Mouse (Mus musculus): ENCODE measurements around the gene Fam173b. TPM values are rescaled to one million over a fixed set of nuclear protein-coding genes. Genes with fewer than 3 reads are reported as not detected.
"Not testable (repeated sequence)": the region's sequence is repeated elsewhere in the genome, so short reads cannot be mapped to it uniquely, and the experiment has no call there.

Gene Fam173b
- polyA plus RNA-seq, 1 experiment from 2014 or later, result 12.7 TPM

GRCm38 (mm10) chr15:31569325-31570022, 32.2 kb upstream of the Fam173b start:
- Histone ChIP-seq H3K9ac (no peak overlapping the region), H3K4me3 (no peak overlapping the region), H3K27ac (replicated peaks) (no peak overlapping the region), H3K36me3 (no peaks in the 10 kb centered on the region), H3K4me2 (peak overlapping the region; percentile 61), H3K9me3 (no peaks in the 10 kb centered on the region), H3K4me1 (peaks cover 25% of the 10 kb centered on the region), H3K27me3 (replicated peaks) (no peaks in the 10 kb centered on the region)
- no peak for ATAC-seq (ENCODE audit: extremely low read depth, insufficient number of reproducible peaks, low FRiP score, low TSS enrichment)
- WGBS, result 50% methylated on average over 9 of the region's 9 CpGs

GRCm38 (mm10) chr15:31570959-31571358, 30.7 kb upstream of the Fam173b start:
- H3K4me2 ChIP-seq, result no peak overlapping the region
- no peak for ATAC-seq (ENCODE audit: extremely low read depth, insufficient number of reproducible peaks, low FRiP score, low TSS enrichment)
- H3K36me3 ChIP-seq, result no peaks in the 10 kb centered on the region
- H3K4me3 ChIP-seq, result no peak overlapping the region
- no peaks in the 10 kb centered on the region for H3K27me3 ChIP-seq (replicated peaks)
- WGBS, result 80% methylated on average over 8 of the region's 8 CpGs
- H3K9me3 ChIP-seq, result no peaks in the 10 kb centered on the region
- no peak overlapping the region for H3K27ac ChIP-seq (replicated peaks)
- H3K9ac ChIP-seq, result no peak overlapping the region
- peaks cover 21% of the 10 kb centered on the region for H3K4me1 ChIP-seq

GRCm38 (mm10) chr15:31571906-31572722, 29.5 kb upstream of the Fam173b start:
- H3K27me3 ChIP-seq (replicated peaks), result no peaks in the 10 kb centered on the region
- no peak overlapping the region for H3K27ac ChIP-seq (replicated peaks)
- H3K4me2 ChIP-seq, result no peak overlapping the region
- H3K9me3 ChIP-seq, result no peaks in the 10 kb centered on the region
- H3K4me1 ChIP-seq, result peaks cover 21% of the 10 kb centered on the region
- no peak for ATAC-seq (ENCODE audit: extremely low read depth, insufficient number of reproducible peaks, low FRiP score, low TSS enrichment)
- 77% methylated on average over 16 of the region's 16 CpGs for WGBS
- H3K9ac ChIP-seq, result no peak overlapping the region
- no peak overlapping the region for H3K4me3 ChIP-seq
- no peaks in the 10 kb centered on the region for H3K36me3 ChIP-seq

GRCm38 (mm10) chr15:31573287-31573686, 28.4 kb upstream of the Fam173b start:
- Histone ChIP-seq H3K36me3 (no peaks in the 10 kb centered on the region), H3K27ac (replicated peaks) (no peak overlapping the region), H3K4me1 (peaks cover 16% of the 10 kb centered on the region), H3K9ac (no peak overlapping the region), H3K4me3 (no peak overlapping the region), H3K9me3 (no peaks in the 10 kb centered on the region), H3K4me2 (no peak overlapping the region), H3K27me3 (replicated peaks) (no peaks in the 10 kb centered on the region)
- ATAC-seq (ENCODE audit: extremely low read depth, insufficient number of reproducible peaks, low FRiP score, low TSS enrichment), result no peak
- 49% methylated on average over 4 of the region's 4 CpGs for WGBS

GRCm38 (mm10) chr15:31573692-31574091, 28.0 kb upstream of the Fam173b start:
- no peak overlapping the region for H3K27ac ChIP-seq (replicated peaks)

GRCm38 (mm10) chr15:31576076-31576475, 25.6 kb upstream of the Fam173b start:
- no peak overlapping the region for H3K27ac ChIP-seq (replicated peaks)
- no peaks in the 10 kb centered on the region for H3K9me3 ChIP-seq
- H3K4me2 ChIP-seq, result no peak overlapping the region
- no peaks in the 10 kb centered on the region for H3K36me3 ChIP-seq
- no peak overlapping the region for H3K4me3 ChIP-seq
- WGBS, result 67% methylated on average over 5 of the region's 5 CpGs
- no peaks in the 10 kb centered on the region for H3K4me1 ChIP-seq
- no peak overlapping the region for H3K9ac ChIP-seq
- no peak for ATAC-seq (ENCODE audit: extremely low read depth, insufficient number of reproducible peaks, low FRiP score, low TSS enrichment)
- H3K27me3 ChIP-seq (replicated peaks), result no peaks in the 10 kb centered on the region

More at GRCm38 (mm10) chr15:31573692-31574091, 28.0 kb upstream of the Fam173b start:
- Histone ChIP-seq H3K4me1 (peaks cover 12% of the 10 kb centered on the region), H3K9ac (no peak overlapping the region), H3K4me2 (no peak overlapping the region), H3K4me3 (no peak overlapping the region), H3K9me3 (no peaks in the 10 kb centered on the region), H3K27me3 (replicated peaks) (no peaks in the 10 kb centered on the region), H3K36me3 (no peaks in the 10 kb centered on the region)
- ATAC-seq (ENCODE audit: extremely low read depth, insufficient number of reproducible peaks, low FRiP score, low TSS enrichment), result no peak

- H3K4me2 ChIP-seq; H3K27ac ChIP-seq (replicated peaks); H3K27me3 ChIP-seq (replicated peaks); H3K9ac ChIP-seq; H3K4me3 ChIP-seq; H3K36me3 ChIP-seq; ATAC-seq (ENCODE audit: extremely low read depth, insufficient number of reproducible peaks, low FRiP score, low TSS enrichment); H3K9me3 ChIP-seq: not testable (repeated sequence)
- 90% methylated on average over 2 of the region's 2 CpGs for WGBS
- H3K4me1 ChIP-seq, result peaks cover 11% of the 10 kb centered on the region
Observed at GRCm38 (mm10) chr15:31581086-31581485, 20.6 kb upstream of the Fam173b start.

- 81% methylated on average over 13 of the region's 13 CpGs for WGBS
- no peak overlapping the region for H3K9ac ChIP-seq
- peaks cover 2% of the 10 kb centered on the region; the same call in 1 of the 2 replicates for H3K36me3 ChIP-seq
- H3K27me3 ChIP-seq (replicated peaks), result no peaks in the 10 kb centered on the region
- H3K4me3 ChIP-seq, result no peak overlapping the region
- H3K4me1 ChIP-seq, result peaks cover 15% of the 10 kb centered on the region
- ATAC-seq (ENCODE audit: extremely low read depth, insufficient number of reproducible peaks, low FRiP score, low TSS enrichment), result no peak
- no peaks in the 10 kb centered on the region for H3K9me3 ChIP-seq
- H3K4me2 ChIP-seq, result no peak overlapping the region
- H3K27ac ChIP-seq (replicated peaks), result no peak overlapping the region
Observed at GRCm38 (mm10) chr15:31583304-31584085, 18.2 kb upstream of the Fam173b start.

- Histone ChIP-seq H3K4me1 (peaks cover 25% of the 10 kb centered on the region), H3K9ac (0 out of 2 replicates have a peak overlapping the region, but pooled peaks have one; percentile 16), H3K4me3 (no peak overlapping the region), H3K9me3 (no peaks in the 10 kb centered on the region), H3K27me3 (replicated peaks) (no peaks in the 10 kb centered on the region), H3K4me2 (peak overlapping the region; percentile 7; the same call in 1 of the 2 replicates), H3K36me3 (peaks cover 19% of the 10 kb centered on the region), H3K27ac (replicated peaks) (no peak overlapping the region)
- 44% methylated on average over 7 of the region's 7 CpGs for WGBS
- ATAC-seq (ENCODE audit: extremely low read depth, insufficient number of reproducible peaks, low FRiP score, low TSS enrichment), result no peak
Observed at GRCm38 (mm10) chr15:31585238-31585637, 16.4 kb upstream of the Fam173b start.

- peaks cover 28% of the 10 kb centered on the region for H3K36me3 ChIP-seq
- H3K4me1 ChIP-seq, result peaks cover 25% of the 10 kb centered on the region
- no peak overlapping the region for H3K9ac ChIP-seq
- H3K27ac ChIP-seq (replicated peaks), result no peak overlapping the region
- no peaks in the 10 kb centered on the region for H3K27me3 ChIP-seq (replicated peaks)
- H3K4me2 ChIP-seq, result no peak overlapping the region
- no peaks in the 10 kb centered on the region for H3K9me3 ChIP-seq
- WGBS, result 65% methylated on average over 5 of the region's 5 CpGs
- no peak overlapping the region for H3K4me3 ChIP-seq
- ATAC-seq (ENCODE audit: extremely low read depth, insufficient number of reproducible peaks, low FRiP score, low TSS enrichment), result no peak
Observed at GRCm38 (mm10) chr15:31586088-31586487, 15.6 kb upstream of the Fam173b start.

GRCm38 (mm10) chr15:31586519-31586918, 15.1 kb upstream of the Fam173b start:
- Histone ChIP-seq H3K27ac (replicated peaks) (no peak overlapping the region), H3K4me1 (peaks cover 25% of the 10 kb centered on the region), H3K4me3 (no peak overlapping the region), H3K4me2 (no peak overlapping the region), H3K9me3 (no peaks in the 10 kb centered on the region), H3K36me3 (peaks cover 32% of the 10 kb centered on the region), H3K9ac (no peak overlapping the region), H3K27me3 (replicated peaks) (no peaks in the 10 kb centered on the region)
- WGBS, result 3% methylated on average over 4 of the region's 4 CpGs
- ATAC-seq (ENCODE audit: extremely low read depth, insufficient number of reproducible peaks, low FRiP score, low TSS enrichment), result no peak

Measured in heart, embryonic 13.5 days (tissue).